Mouse (Mus musculus): ENCODE measurements around the gene Slc22a2.

DNA sequence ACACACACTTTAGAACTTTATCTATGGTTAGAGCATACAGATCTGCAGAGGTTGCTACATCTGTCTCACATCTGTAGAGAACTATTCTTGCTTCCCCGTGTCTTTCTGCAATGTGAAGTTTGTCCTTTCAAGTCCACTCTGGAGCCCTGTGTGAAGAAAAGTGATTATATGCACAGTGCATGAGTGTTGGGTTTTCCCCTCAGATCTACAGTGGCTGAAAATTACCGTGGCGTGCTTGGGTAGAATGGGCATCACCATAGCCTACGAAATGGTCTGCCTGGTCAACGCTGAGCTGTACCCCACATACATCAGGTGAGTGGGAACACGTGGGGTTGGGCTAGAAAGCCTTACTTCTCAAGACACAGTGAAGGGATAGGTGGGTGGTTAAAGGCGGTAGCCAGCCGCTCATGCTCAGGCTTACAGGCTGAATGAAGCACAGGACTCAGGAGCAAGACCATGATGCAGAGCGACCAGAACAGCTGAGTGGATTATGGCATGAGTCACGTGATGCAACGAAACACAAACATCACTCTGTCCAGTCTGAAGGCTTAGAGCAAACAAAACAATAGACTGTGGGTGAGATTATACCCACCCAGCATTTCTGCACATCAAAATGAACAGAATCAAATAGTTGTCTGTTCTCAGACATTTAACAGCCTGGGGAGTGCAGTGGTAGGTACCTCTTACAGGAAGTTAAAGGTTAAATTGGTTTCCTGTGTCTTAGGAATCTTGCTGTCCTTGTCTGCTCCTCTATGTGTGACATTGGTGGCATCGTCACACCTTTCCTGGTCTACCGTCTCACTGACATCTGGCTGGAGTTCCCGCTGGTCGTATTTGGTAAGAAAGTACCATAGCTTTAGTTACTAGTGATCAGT, 30.8 kb downstream of the Slc22a2 start:
- TF ChIP-seq CHD2 (IDR thresholded peaks at IDR 0.05; ENCODE audit: low read depth, low read length): no peak
- no peak for TF ChIP-seq HCFC1 (IDR thresholded peaks at IDR 0.05; ENCODE audit: borderline replicate concordance, insufficient read depth, low read length)
- TF ChIP-seq ZC3H11A (IDR thresholded peaks at IDR 0.05; ENCODE audit: borderline replicate concordance, low read depth, low read length): no peak
- TF ChIP-seq ZNF384 (IDR thresholded peaks at IDR 0.05; ENCODE audit: low read depth, low read length): no peak
- TF ChIP-seq MAFK (IDR thresholded peaks at IDR 0.05; ENCODE audit: insufficient read depth, low read depth, low read length): no peak
